Mouse (Mus musculus): ENCODE measurements around the gene Rnf220.

The Rnf220 gene

DNA sequence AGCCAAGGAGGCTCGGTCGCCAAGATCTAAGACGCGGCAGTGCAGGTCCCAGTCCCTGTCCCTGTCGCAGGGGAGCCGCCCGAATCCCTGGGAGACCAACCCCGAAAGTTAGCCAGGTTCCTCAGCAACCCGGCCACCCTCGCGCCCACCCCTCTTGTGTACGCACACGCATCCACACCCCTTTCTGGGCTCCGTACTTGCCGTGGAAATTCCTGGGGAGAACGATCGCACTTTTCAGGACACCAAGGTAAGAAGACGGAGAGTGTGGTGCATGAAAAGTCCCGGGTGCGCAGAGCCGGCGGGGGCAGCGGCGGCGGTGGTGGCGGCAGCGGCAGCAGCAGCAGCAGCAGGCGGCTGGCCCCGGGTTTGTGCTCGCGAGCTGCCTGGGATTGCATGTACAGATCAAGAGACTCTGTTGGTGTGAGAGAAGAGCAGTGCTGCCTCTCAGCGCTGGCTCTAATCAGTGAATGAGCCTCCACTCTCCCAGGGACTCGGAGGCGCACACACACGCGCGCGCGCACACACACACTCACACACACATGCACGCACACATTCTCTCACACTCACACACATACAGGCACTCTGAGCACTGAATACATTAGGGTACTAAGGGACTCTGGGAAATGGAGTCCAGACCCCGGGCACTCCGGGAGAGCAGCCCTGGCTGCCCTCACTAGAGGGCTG, at the start of gene Rnf220:
TSS of gene Rnf220 (minus strand) at position 571 of the 684 bp plus-strand sequence.
- DNase-seq (ENCODE audit: low spot score), result peak; percentile 13

DNA sequence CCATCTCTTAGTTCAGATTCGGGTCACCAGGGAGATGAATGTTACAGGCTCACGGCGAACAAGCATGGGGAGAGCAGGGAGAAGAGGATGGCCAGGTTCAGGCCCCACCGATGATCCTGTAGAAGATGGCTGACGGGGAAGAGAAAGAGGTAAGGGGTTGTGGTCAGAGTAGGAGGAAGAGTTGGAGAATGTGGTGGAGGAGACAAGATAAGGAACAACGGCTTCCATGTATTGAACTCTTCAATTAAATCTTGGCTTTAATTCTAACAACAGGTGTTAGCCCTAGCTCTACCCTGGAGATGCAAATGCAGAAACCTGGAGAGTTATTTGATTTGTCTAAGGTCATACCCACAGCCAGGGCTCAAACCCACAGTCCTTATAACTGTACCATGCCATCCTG, 49.8 kb upstream of the Rnf220 start:
- DNase-seq (ENCODE audit: low spot score), result no peak

DNA sequence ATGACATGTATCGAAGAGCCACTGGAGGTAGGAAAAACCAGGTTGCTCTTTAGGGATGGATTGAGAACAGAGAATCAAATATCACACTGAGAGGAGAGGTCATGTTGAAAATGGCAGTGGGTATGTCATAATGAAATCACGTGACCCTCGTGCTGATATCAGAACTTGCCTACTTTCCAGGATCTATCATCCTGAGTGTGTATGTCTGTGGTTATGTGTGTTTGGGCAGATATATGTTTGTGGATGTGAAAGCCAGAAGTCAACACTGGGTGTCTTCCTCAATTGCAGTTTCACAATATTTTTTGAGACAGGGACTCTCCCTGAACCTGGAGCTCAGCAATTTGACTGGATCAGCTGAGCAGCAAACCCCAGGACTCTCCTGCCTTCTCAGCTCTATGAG, 48.6 kb upstream of the Rnf220 start:
- no peak for DNase-seq (ENCODE audit: low spot score)

DNA sequence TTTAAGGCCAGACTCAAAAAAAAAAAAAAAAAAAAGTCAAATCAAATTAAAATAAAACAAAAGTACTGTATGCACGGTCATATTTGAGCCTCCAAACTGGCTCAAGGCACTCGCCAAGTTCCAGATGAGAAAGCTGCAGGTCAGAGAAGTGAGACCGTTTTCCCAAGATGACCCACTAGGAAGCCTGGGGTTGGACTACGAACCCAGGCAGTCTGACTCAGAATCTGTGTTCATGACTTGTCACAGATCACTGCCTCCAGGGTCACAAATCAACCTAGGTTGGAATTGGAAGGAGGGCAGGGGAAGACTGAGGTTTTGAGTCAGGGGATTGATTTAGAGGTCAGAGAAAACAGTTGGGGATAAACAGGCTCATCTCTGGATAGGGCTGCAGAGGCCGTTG, 43.7 kb upstream of the Rnf220 start:
- no peak for DNase-seq (ENCODE audit: low spot score)

DNA sequence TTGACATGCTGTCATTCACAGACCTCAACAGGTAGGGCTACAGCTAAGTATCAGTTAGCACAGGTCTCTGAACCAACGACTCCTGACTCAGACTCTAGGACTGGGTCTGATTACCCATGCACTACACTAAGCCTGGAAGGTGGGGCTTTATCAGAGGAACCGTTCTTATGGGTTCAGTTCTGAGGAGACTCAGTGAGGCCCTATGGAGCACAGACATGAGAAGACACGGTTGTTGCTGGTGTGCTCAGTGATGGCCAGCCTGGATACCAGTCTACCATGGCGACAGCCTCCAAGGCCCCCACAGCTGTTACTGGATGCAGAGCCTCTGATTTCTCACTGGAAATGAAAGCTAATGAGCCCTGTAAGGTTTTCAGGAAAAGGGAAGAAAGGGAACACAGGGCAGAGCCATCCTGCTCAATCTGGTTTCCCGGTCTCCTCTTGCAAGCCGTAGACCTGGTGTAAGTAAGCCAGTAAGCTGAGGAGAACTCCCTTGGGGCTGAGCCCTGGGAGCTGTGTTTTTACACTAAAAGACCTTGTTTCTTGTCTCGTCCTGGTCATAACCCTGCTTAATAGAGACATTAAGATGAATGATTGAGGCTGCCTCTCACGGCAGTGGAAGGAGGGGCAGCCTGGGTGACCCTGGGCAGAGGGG, 42.6 kb upstream of the Rnf220 start:
- no peak for DNase-seq (ENCODE audit: low spot score)

DNA sequence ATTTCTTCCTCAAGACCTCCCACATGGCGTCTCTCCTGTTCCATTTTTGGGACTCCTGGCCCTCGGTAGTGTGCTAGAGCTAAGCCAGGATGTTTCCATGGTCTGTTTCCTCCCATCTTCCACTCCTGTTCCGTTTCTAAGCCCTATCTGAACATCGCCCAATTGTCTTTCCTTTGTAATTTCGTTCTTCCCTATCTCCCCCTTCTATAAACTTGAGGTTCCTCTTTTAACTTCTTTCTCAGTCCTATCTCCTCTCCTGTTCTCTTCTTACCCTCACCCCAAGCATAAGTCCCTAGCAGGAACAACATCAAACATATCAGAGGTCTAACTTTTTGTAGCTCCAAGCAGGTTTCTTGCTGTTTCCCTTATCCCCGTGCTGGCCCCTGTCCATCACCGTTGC, 40.1 kb upstream of the Rnf220 start:
- no peak for DNase-seq (ENCODE audit: low spot score)

DNA sequence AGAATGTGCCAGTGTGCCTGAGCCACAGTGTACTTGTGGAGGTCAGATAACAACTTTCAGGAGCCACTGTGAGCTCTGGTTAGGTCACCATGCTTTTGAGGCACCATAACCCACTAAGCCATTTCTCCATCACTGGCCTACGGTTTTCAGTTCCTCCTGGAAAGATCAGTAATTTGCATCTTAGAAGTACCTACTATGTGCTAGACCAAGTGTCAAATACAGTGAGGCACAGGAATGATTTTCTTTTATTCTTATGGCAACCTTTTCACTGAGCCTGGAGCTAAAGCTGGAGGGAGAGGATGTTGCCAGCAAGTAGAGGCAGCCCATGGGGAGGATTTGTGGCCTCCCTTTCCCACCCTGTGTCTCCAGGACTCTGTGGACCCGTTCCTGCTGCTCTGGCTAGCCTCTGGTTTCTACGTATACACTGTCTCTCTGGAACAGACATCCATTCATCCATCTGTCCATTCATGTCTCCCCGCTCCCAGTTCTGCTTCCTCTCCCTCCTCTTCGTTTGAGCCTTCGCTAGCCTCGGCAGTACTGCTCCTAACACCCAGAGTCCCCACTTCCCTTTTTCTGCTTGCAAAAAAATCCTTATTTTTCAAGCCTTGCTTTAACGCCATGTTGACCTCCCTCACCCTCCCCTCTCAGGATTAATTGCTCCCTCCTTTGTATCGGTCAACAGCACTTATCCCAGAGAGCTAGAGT, 38.8 kb upstream of the Rnf220 start:
- no peak for DNase-seq (ENCODE audit: low spot score)

DNA sequence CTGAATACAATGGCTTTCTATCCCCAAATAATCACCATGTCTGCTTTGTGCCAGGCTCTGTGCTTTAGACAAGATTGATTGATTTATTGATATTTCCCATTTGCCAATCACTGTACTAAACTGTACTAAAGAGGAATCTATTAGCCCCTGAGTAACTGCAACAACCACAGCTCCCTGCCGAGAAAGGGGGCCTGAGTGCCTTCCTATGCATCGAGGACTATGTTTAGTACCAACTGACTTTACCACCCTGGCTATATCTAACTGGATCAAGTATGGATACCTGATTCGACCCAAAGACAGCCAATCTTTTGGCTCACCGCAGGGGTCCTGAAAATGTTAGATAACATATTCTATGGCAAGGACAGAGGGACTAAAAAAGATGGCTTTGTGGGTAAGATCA, 33.0 kb upstream of the Rnf220 start:
- DNase-seq (ENCODE audit: low spot score), result no peak

DNA sequence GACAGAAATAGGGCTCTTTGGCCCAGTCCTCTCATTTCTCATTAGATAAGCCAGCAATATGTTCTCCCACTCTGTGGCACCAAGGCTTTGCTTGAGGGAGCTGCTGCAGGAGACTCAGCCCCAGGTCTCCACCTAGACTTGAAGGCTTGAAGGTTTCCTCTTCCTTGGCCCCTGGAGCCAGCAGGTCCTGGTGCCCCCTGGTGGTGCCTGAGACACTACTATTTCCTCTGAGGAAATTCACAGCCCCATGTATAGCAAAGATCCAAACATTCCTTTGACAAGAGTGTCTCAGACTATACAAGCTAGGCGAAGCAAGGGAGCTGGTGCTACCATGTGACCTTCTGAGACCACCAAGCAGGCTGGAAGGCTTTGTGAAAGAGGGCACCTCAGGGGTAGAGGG, 31.1 kb upstream of the Rnf220 start:
- peak; percentile 65 for DNase-seq (ENCODE audit: low spot score)

DNA sequence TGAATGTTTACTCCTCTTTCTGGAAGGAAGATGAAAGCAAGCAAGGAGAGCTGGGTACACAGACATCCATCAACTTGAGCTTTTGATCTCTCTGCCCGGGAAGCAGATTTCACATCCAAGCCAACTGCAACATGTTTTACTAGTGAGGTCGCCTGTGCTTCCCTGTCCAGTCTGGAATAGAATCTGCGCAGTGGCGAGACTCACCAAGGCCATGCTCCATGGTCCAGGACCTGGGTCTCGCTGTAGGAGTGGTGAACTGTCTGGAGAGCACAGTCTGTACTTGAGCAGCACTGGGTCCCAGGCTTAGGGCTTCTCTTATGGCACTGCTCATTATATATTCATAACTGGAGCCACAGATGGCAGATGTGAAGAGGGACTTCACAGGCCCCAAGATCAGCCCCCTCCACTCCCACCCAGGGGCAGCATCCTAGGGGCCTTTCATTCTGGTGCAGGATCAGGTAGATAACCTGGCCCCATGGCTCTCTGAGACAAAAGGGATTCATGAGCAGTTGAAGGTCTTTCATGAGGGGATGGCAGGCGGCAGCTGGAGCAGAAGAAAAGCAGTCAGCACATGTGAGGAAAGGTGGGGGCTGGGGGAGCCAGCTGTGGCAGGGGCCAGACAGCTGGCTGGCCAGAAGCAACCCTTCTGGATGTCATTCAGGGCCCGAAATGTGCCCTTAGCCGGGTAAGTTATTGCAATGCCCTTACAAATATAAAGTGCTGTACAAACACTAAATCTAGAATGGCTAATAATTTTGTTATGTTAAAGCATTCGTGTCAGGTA, 30.5 kb upstream of the Rnf220 start:
- DNase-seq (ENCODE audit: low spot score), result no peak

DNA sequence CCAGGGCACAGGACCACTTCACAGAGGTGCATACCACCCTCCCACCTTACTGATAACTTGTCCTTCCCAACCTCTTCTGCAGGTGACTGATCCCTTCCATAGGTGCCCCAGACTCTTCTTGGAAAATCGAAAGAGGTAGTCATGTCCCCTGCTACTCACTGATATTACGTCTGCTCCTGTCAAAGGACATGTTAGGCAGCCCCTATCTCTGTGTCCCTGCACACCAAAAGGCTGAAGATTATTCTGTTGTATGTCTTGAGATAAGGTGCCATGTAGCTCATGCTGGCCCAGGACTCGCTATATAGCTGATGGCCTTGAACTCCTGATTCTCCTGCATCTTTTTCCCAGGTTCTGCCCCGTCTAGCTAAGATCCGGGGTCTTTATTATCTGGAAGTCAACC, 29.1 kb upstream of the Rnf220 start:
- DNase-seq (ENCODE audit: low spot score), result no peak

DNA sequence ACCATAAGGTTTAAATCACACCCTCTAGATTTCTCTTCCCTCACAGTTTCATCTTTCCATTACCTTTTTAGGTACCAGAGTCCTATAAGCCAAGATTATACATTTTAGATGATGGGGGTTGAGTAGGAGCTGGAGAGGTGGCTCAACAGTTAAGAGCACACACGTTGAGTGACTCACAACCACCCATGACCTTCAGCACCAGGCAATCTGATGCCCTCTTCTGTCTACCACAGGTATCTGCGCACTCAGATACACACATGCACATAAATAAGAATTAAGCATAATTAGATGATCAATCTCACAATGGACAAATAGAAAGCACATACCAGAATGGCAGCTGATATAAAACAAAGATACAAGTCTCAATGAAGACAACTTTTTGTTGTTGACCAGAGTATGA, 24.5 kb upstream of the Rnf220 start:
- DNase-seq (ENCODE audit: low spot score), result no peak

DNA sequence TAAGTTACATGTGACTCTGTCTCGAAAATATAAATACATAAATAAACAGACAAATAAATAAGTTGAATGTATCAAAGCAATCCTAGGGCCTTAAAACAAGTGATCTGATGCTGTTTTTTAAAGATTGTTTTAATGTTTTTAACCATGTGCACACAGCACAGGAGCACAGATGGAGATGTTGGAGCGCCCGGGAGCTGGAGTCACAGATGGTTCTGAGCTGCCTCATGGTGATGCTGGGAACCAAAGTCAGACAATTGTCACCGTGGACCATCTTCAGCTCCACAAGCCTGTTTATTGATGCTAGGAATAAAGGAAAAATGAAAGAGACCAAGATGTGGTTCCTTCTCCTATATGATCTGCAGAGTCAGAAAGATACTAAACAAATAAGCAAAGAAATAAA, 21.4 kb upstream of the Rnf220 start:
- DNase-seq (ENCODE audit: low spot score), result no peak

DNA sequence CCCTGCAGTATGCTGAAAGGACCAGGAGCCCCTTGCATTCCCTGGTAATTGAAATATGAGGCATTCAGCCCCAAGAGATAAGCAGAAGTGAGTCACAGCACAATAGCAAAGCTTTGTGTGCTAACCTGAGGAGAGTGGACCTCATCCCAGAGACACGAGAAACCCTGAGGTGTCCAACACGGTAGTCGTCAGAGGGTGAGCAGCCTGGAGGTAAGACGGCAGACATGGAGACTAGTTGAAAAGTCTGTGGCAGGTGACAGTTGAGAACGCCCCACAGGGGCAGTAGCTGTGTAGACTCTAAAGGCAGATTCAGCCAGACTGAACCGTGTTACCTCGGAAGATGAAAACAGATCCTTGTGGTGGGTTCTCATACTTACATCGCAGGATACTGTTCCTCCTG, 2.2 kb upstream of the Rnf220 start:
- no peak for DNase-seq (ENCODE audit: low spot score)

DNA sequence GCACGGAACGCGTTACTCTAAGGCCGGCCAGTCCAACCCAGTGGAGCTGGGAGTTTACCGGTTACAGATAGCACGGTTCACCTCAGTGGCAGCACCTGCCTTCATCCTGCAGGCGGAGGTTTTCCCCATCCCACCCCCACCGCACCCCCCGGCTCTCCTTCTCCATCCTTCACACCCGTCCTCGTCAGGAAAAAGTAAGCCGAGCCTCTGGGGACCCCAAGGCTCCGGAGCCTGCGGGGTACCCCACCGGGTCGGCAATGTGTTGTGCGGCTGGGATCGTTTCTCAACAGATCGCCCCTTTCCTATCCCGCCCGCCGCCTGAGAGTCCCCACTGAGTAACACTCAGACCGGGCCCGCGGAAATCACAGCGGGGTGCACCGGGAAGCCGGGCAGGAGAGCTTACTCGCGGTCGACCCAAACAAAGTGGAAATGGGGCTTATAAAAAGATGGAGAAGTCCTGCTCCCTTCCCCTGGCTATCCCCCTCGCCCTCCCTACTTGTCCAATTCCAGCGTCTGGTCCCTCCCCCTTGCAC, 917 bp downstream of the Rnf220 start:
- DNase-seq (ENCODE audit: low spot score), result no peak

DNA sequence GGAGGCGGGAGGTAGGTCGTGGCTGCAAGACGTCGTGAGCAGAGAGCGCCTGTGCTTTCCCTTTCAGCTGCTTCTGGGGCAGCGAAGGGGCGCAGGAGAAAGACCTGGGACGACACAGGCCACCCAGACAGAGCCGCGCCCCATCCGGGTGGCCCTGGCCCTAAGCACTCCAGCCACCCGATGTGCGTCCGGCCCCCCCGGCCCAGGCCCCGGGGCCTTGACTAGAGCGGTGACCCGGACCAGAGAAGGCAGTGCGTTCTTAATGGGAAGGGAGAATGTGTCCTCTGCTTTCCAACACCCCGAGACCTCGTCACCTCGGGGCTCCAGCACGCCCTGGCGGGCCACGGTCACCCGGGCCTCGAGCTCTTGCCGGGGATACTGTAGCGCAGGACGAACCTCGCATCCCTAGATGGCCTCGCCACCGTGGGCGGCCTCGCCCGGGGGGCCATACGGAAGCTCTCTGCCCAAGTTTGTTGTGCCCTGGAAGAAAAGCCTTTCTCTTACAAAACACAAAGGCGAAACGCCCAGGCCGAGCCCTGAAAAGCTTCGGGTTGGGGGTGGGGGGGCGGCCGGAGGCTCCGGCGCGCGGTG, 1.8 kb downstream of the Rnf220 start:
- peak; percentile 7 for DNase-seq (ENCODE audit: low spot score)

DNA sequence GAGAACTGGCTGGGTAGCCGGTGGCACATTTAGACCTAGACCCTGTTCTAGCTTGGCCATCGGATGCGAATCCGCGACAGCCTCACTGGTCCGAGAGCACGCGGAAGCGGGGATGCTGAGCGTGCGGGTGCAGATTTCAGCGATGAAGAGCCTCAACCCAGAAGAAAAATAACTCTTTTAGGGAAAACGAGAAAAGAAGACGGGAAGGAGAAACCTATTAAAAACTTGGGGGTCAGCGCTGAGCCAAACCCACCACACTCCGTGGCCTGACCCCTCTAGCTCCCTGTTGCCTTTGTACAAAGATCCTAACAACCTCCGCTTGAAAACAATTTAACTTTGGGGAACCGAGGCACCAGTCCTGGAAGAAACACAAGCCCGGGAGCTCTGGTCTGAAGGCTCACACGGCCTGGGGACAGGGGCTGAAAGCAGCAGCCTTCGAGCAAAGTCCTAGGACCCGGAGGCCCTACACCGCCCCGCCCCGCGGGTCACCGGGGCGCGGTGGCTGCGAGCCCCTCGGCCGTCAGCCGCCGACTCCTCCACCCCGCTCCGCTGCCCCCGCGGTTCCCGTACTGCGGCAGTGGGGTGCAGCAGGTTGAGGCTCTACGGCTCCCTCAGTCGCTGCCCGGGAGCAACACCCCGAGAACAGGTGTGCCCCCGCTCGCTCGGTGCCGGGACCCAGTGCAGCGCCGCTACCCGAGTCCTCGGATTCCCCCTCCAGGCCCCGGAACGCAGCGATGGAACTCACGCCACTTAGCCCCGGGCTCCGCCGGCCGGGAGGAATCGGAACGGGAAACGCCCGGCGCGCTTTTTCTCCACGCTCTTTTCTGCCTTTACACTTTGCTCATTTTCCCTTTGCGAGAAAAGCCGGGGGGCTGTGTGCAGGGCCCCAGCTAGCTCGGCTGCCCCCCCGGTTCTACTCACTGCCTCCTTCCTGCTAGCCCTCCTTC, 2.7 kb downstream of the Rnf220 start:
- DNase-seq (ENCODE audit: low spot score), result no peak

DNA sequence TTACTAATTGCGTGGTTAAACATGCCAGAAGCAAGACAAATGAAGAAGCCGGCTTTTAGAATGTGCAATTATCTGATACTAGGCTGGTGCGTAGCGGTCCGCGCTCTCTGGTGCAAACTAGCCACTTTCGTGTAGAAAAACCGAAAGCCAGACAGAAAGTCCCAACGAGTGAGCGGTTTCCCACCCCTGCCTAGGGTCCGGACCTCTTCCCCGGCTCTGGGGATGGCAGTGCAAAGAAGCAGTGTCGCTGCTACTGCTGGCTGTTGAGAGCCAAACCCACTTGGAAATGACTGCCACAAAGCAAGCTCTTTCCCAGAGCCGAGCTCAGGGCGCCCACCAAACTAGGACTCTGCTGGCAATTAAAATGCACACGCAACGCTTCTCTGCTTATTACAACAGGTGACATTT, 3.7 kb downstream of the Rnf220 start:
- DNase-seq (ENCODE audit: low spot score), result no peak

DNA sequence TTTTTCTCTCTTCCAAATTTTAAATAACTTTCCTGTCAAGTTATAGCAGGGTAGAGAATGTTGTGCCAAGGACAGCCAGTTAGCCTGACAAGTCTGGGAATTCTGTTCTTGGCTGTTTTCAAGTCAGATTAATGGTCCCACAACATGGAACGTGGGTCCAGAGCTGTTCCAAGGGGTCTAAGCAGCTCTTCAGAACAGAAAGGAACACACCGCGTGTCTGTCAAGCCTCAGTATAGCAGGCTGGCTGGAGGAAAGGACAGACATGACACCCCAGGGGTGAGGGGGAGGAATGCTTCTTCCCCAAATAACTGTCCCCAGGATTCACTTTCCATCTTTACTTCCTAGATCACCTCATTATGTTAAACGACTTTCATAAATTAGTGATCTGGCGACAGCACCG, 5.0 kb downstream of the Rnf220 start:
- no peak for DNase-seq (ENCODE audit: low spot score)

DNA sequence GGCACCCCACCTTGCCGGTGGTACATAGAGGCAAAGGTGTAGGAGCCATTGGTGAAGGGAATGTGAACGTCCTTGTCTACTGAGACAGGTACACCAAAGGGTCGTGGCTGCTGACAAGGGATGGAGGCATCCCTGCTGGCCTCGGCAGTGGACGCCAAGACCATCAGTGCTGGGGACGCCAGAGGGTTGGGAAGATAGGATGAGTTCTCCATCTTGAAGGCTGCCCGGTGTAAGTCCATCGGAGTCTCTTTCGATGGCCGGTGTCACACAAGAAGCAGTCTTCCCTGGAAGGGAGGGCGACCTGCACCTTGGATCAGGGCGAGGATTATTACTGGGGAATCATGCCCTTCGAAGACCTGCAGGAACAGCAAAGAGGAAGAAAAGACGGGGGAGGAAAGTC, 6.9 kb downstream of the Rnf220 start:
- DNase-seq (ENCODE audit: low spot score), result no peak

DNA sequence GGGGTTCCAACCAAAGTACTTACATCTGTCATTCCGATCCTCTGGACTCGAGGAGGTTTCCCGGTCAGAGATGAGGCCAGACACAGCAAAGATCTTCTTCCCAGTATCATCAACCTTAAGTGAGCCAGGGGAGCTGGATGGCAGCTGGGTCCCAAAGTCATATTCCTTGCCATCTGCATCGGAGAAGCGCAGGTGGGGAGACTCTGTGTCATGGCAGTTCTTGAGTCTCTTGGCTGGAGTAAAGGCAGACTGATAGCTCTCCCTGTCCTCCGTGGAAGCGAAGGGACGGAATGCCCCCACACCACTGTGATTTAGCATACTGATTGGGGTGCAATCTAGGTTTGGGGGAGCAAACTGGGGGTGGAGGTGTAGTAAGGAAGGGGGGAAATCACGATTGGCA, 7.3 kb downstream of the Rnf220 start:
- no peak for DNase-seq (ENCODE audit: low spot score)

All from urinary bladder, postnatal 14 days (tissue).